ENCODE assay signal across 14 mouse cellular contexts in the genomic region with DNA sequence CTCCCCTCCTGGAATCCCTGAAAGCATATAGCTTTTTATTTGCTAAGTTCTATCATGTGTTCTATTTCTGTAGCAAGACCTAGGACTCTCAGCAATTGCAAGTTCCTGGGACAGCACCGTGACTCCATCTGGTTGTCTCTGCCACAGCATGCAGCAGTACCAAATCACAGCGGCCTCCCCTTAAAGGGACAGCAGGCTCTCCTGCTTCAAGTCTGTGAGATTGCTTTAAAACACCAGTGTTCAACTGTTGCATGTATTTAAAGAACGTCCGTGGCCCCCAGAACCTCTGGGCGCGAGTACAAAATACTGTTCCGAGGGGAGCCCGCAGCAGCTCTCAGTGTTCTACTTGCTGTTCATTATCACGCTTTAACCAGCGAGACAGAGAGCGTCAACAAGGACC.
DNase-seq lines count a peak whose midpoint lies in the region.
"Had no signal": no experiment of that assay in that cellular context is flagged by ENCODE, and none has a peak within 500 bp of the region (broad histone marks: within the 10 kb centered on the region; RNA-seq: fewer than 3 reads in every experiment).

No protein-coding gene starts in this region.

- intact Hi-C loops in heart, postnatal 36 days (cut with DNase I): no loop called here

- DNase-seq in cerebellum, adult 18-20 months: peak; percentile 22 to 32
- DNase-seq in cerebellum, adult 8-10 months: no peak
- DNase-seq in heart, adult 11 months: peak; percentile 93
- DNase-seq in heart, postnatal 36 days: no peak
- peak; percentile 19 to 22 for DNase-seq in layer of hippocampus, postnatal 36 days
- DNase-seq in layer of hippocampus, postnatal 14 days (ENCODE audit: low spot score in 2 of 2): no peak
- peak; percentile 32 for DNase-seq in heart, postnatal 4 days
- no peak for DNase-seq in adrenal gland, adult 8-10 months
- DNase-seq: adrenal gland, postnatal 10 days; gastrocnemius, postnatal 36 days; kidney, adult 11 months; kidney, postnatal 36 days; right cerebral cortex, postnatal 4 days; thymus, adult 2 months had no signal

Comparison
In these comparisons a context has a peak if more than half of its experiments do, and no peak if none do; other contexts are left out.
1. DNase-seq: peak in cerebellum, adult 18-20 months (2 of 2), heart, adult 11 months (single experiment), layer of hippocampus, postnatal 36 days (2 of 2) and heart, postnatal 4 days (single experiment); none in cerebellum, adult 8-10 months (single experiment), heart, postnatal 36 days (0 of 2), layer of hippocampus, postnatal 14 days (0 of 2) and adrenal gland, adult 8-10 months (single experiment).